Mouse (Mus musculus) frontal cortex, adult (tissue): Measurements from ENCODE around the gene Tmem26.
A peak's percentile ranks its signal among the peaks of the same experiment; 100 is the strongest.
"Not testable (repeated sequence)": the region's sequence is repeated elsewhere in the genome, so short reads cannot be mapped to it uniquely, and the experiment has no call there.

Source experiments
- ATAC-seq: cut with Nextera tagmentation; 2 replicates; pipeline ENCODE4 v1.9.2; 2017; ENCODE audit warnings: mild to moderate bottlenecking, moderate library complexity, mixed read lengths; ENCODE audit not compliant: low TSS enrichment

The Tmem26 gene

DNA sequence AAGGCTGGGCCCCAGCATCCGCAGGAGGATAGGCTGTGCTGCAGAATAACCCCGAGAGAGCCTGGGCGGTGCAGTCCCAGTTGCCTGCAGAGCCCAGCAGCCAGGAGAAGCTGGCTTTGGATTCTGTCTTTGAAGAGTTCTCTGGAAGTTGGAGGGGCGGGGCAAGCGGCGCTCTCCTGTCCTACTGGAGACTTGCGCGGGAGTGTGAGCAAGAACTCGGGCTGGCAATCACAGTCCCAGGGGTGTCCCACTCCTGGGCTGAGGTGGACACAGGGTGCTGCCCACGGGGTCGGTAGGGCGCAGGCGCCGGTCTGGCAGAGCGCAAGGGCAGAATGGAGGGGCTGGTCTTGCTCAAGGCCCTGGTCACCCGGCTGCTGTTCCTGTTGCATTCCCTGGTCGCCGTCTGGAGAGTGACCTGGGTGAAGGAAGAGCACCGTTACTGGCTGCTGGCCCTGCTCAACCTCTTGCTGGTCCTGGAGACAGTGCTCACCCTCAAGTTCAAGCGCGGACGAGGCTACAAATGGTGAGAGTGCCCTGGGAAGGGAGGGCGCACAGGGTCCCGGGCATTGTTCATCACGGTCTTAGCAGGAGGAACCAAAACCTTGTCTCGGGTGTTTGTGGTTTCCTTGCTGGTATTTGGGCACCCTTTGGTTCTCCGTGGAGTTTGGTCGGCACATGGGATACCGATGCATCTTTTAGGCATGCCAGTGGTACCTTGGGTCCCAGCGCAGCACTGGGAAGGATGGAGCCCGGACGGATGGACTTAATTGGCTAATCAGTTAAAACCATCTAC, at the start of gene Tmem26:
Gene Tmem26 (plus strand): TSS at position 79 of the 793 bp plus-strand sequence.
- peak; percentile 64 for ATAC-seq

DNA sequence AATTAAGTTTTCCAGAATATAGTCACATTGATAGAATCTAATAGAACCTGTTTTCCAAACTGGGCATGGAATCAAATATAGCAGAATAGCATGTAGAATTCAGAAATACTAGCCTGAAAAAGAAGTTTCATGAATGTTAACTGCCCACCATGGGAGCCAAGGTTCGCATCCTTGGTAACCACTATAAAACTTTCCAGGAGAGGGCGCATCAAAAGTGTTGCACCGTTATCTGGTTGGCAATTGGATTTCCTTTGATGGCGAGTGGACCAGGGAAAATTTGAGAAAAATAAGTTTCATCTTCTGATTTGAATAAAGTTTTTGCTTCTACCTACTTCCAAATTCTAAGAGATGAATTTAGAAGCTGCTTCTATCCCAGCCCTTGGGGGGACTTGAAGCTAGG, 44.8 kb upstream of the Tmem26 start:
- no peak for ATAC-seq

DNA sequence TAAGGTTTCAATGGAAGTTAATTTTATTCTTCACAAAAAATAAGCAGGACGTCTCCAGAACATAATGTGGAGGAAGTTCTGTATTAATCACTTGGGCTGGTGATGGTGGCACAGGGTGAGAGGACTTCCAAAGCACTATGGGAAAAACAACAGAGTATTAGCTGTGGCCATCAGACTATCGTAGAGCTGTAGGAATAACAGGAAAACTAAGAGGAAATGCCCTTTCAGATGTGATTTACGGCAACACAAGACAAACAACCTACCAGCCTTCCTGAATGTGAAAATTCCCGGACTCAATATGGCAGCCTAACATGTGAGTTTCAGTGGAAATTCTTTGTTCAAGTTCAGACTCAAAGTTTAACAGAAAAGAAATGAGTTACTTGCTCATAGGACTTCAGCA, 42.2 kb upstream of the Tmem26 start:
- no peak for ATAC-seq

DNA sequence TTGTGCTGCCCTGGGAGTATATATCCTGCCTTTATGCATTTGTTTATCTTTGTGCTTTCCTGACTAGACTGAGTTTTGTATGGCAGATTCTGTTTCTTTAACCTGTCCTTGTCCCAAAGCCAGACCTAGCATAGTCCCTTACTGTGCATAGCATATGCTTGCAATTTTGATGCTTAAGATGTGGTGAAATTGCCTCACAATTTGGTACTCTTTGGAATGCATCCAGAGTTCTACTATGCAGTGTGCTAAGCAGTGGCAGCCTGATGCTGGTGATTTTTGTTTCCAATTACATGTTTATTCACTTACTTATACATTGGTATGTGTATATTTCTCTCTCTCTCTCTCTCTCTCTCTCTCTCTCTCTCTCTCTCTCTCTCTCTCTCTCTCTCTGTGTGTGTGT, 37.9 kb upstream of the Tmem26 start:
- no peak for ATAC-seq

DNA sequence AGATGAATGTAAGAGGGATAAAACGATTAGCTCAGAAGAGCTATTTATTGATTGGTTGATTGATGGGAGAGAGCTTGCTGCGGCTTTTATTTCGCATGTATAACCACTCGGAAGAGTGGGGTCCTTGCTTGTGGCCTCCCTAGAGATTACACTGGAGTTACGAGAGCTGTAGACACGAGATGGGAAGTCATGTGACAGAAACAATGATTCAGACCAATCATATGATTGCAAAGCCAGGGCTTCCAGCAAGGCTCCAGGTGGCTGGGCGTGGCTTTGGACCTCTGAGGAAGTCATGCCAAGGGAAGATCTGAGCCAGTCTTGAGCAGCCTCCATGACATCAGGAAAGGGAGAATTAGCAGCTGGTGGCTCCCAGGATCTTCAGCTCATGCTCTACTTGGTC, 32.3 kb upstream of the Tmem26 start:
- no peak for ATAC-seq

DNA sequence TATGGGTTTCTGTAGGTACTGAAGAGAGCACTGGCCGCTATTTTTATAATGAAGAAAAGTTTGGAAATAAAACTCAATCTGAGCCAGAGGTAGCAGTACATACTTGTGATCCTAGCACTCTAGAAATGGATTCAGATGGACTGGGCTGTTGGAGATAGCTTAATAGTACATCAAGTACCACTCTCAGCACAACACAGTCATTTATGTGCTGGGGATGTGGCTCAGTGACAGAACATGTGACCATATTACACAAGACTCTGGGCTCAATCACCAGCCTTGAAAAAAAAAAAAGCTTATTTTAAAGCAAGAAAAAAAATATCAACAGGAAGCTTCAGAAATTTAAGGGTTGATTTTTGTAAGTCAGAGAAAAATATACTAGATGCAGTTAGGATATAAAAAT, 31.0 kb upstream of the Tmem26 start:
- ATAC-seq: no peak

DNA sequence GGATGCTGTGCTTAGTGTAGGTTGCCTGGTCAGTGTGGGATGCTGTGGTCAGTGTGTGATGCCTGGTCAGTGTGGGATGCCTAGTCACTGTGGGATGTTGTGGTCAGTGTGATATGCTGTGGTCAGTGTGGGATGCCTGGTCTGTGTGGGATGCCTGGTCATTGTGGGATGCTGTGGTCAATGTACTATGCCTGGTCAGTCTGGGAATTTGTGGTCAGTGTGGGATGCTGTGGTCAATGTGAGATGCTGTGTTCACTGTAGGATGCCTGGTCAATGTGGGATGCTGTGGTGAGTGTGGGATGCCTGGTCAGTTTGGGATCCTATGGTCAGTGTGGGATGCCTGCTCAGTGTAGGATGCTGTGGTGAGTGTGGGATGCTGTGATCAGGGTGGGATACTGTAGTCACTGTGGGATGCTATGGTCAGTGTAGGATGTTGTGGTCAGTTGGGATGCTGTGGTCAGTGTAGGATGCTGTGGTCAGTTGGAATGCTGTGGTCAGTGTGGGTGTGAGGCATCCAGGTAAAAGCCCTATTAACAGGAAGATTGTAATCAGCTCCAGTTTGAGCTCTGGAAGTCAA, 27.6 kb upstream of the Tmem26 start:
- no peak for ATAC-seq

DNA sequence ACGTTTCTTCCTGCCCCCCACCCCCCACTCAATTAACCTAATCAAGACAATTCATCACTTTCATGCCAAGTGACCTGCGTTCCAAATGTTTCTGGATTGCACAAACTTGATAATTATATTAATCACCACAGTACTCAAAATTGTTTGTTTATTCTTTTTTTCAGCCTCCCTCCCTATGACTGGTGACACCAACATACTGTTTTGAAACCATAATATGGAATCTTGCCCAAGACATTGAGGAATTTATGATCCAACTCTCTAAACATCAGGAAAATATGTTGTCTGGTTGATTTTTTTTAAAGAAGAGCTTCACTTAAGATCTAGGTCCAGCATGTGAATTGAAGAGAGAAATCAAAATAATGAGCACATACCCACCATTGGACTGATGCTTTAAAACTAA, 19.2 kb upstream of the Tmem26 start:
- ATAC-seq: no peak

DNA sequence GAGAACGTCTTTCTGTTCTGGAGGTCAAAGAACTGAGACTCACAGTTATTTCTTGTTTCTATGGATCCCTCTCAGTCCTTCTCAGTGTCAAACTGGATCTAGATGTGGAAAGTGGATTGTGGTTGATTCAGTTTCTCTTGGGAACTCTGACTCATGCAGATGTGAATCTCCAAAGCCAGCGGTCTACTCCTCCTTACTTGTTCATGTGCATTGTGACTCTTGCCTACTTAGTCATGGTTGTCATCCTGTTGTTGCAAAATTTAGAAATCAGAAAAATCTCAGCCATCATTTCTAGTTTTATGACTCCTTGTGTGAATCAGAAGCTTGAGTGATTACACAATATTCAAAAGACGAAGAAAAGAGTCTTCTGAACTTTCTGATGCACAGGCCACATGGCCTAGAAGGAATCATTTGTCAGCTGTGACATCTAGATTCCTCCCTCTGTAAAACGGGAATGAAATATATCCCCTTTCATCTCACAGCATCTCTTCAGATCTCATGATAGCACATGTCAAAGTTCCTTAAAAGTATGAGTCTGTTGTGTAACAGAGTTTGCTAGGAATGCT, 17.9 kb upstream of the Tmem26 start:
- no peak for ATAC-seq

DNA sequence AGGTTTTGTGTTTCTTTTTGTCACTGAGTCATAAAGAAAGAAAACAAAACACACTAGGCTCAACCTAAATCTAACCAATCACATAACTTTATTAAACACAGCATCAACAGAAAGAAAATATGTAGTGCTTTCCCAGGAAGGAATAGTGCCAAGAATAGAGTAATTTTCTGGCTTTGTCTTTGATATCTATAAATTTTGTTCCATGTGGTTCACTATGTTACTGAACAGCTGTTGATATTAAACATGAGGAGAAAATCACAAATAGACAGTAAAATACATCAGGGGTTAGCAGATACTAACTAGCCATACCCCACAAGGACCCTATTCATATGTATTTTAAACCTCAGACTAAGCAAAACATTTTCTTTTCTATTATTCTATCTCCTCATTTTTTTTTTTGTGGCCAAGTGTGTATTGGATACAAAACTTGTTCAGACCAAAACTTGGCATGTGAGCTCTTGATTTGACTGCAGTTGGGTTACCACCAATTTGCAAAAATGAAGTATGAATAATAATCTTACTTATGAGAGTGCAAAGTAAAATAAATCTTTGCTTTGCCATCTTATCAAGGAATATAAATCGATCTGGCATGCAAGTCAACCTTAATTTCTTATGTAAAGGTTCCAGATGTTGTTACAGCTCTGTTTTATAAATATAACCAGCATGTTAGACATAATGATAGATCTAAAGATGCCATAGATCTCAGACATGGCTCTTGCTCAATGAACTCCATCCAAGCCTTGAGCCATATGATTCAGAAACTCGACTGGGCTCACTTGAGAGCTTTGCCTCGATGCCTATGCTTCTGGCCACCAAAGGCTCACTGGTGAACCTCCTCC, 16.2 kb upstream of the Tmem26 start:
- ATAC-seq: 0 out of 2 replicates have a peak, but pooled peaks have one; percentile 20

DNA sequence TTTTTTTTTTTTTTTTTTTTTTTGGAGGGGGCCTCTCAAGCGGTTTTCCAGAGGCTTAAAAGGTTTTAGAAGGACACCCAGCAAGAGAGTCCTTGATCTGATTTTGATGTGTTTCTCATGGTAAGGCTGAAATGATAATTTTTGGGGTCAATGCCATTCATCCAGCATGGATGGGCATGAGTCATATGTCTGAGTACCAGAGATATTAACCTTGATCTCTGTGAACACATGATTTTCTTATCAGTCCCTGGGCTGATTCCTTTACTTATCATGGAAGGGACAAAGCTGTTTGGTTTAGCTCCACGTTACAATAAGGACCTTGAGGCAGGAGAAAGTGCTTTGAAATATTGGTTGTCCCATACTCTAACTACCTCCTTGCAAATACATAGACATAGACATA, 10.5 kb upstream of the Tmem26 start:
- ATAC-seq: no peak

DNA sequence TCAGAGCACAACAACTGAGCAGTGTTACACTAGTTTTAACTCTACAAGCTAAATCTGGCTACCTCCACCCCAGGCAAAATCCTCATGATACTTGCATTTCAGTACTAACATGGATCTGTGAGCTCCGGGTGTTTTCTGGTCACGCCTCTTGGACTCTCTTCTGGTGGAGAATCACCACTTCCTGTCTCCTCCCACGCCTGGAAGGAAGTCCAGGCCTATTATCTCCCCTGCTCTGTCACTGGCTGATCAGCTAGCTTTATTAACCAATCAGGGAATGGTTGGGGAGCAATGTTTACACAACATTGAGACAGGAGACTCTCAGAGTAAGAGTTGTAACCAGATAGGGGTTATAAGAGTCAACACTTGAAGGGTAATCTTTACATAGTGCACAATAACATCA, 9.1 kb upstream of the Tmem26 start:
- no peak for ATAC-seq

DNA sequence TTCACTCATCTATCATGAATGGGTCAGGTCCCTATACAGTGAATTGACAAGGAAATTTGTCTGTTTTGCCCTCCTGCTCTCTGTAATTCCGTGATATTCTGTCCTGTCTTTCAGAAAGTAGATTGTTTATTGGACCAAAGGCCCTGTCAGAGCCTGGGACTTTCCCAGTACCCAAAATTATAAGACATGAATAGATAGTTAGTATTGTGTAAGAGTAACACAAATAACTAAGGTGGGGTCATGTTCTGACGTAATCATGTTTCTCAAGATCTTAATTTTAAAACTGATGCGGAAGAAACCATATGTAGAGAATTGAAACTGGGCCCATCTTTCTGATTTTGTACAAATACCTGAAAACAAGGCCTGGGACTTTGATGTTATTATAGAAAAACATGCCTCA, 8.1 kb upstream of the Tmem26 start:
- ATAC-seq: no peak

DNA sequence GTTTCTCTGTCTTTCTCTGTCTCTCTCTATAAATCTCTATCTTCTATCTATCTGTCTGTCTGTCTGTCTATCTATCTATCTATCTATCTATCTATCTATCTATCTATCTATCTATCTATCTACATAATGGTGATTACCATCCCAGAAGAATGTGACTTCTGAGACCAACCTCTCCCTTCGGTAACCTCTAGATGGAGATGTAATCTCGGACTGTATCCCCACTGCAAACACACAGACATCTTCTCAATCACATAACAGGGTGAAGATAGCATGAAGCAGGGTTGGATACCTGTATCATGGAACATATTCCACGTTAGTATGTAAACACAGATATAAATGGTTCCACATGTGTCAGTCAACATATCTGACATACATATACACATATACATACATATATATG, 5.1 kb upstream of the Tmem26 start:
- no peak for ATAC-seq

DNA sequence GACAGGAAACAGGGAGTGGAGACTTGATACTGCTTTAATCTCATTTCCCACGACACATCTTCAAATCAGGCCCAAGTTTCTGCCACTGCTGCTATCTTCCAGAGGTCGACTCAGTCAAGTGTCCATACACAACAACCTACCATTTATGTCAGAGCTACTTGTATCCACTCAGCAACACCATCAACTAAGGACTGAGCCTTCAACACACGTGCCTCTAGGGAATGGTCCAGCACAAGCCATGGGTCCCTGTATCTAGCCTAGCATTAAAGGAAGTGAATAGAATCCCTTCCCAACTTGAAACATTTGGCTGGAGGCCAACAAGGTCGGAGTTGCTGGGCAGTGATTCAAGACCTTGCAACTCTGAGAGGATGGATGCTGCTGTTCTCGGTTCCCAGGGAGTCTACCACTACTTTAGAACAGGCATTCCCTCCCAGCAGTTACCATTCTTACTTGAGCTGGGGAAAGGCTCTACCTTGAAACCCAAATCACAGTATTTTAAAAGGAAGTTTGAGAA, 2.5 kb upstream of the Tmem26 start:
- no peak for ATAC-seq

DNA sequence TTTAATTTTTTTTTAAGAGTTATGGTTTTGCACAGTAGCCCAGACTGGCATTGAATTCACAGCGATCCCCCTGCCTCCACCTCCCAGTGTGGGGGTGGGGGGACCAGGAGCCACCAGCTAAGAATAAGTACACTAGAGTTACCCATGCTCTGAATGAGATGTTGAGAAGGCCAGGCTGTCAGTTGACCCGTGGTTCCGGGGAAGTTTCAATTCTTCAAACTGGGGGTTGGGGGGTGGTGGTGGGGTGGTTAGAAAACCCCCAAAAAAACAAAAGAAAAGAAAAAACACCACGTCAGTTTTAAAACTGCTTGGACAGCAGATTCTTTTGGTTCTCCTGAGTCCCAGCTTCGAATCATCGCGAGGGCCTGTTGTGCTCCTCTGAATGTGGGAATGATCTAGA, 431 bp upstream of the Tmem26 start:
- ATAC-seq: no peak

DNA sequence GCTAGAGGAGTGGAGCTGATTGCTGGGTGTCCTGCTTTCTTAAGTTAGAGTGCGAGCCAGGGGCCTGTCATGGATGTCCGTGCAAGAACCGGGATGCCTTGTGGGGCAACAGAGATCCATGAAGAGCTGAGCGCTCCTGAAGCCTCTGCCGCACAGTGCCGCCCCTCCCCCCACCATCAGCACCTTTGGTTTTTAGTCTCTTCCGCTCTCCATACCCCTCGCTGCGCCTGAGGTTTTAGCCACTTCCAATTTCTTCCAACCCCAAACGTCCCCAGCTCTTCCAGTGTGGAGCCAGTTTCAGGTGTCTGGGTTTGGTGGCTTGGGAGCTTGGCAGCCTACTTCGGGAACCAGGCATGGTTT, 895 bp downstream of the Tmem26 start:
- no peak for ATAC-seq

DNA sequence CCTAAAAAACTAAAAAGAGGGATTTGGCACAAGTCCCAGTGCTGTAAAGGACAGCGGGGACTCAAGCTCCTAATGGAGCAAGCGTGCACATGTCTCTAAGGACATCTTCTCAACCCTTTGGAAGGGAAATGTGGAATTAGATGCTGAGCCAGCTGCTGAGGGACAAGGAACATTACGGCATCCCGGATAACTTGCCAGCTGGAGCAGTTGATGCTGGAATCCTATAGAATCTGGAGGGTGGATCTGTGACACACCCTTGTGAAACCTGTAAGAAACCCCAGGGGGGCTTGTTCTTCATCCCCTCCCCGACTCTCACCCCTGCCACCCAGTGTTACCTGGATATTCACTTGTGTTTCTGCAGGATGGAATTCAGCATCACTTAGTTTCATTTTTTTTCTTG, 4.0 kb downstream of the Tmem26 start:
- ATAC-seq: peak; percentile 47; the same call in 1 of the 2 replicates

DNA sequence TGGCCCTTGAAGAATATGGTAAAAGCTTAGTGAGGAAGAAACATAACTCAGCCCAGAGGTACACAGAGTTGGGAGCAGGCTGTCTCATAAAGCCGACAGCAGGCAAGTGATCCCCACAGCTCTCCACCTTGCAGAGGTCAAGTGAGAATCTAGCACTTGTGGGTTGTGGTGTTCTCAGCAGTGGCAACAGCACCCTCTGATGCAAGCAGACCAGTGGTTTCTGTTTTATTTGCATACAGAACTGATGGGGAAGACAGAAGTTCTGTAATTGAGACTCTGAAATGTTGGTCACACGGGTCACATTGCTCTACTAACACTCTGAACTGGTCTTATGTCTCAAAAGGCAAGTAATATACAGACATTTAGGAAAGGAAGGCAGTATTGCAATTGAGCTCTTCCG, 12.2 kb downstream of the Tmem26 start:
- ATAC-seq: no peak

DNA sequence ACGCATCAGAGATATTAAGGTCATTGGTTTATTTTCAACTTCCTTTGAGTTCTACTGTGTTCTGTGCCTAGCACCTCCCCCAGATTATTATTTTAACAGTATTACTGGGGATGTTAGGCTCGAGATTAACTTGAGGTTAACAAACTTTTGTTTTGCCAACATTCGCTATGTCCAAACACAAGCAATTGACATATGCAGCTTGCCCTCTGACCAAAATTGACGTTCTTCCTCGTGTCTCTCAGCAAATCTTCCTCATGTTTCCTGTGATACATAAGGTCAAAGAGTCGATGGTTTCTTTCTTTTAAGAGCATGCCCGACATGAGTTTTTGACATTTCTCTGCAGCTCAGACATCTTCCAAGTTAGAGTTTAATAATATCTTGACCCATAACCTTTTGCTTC, 13.9 kb downstream of the Tmem26 start:
- no peak for ATAC-seq

DNA sequence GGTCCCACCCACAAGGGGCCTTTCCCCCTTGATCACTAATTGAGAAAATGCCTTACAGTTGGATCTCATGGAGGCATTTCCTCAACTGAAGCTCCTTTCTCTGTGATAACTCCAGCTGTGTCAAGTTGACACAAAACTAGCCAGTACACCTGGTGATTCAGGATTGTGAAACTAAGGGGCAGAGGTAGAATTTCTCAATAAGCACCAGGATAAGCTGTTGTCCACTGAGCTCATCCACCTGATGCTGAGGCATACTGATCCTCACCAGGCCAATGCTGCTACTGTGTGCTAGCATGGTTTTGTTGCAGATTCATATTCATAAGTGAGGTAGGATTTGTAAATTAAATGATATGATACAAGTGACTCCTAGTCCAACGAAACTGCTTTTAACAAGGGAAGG, 15.5 kb downstream of the Tmem26 start:
- not testable (repeated sequence) for ATAC-seq

DNA sequence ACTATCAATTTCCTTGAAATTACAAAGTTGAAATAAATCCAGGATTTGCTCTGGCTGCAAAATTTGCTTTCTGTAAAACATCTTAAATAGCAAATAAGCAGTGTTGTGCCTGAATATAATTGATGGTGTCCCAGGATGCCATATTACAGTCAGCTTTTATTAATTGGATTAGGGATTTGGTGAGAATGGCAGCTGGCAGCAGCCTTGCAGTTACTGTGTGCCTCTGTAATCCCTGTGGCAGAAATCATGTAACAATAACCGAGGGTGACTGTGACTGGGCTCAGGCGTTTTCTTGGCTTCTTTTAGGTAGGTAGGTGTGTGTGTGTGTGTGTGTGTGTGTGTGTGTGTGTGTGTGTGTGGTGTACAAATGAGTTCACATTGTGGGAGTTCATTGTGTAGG, 16.8 kb downstream of the Tmem26 start:
- ATAC-seq: no peak
